Mouse (Mus musculus): Measurements from ENCODE around the gene Ppp1r16b. TPM values are rescaled to one million over a fixed set of nuclear protein-coding genes. Genes with fewer than 3 reads are reported as not detected.

The Ppp1r16b gene
- polyA plus RNA-seq, 1 experiment from 2014 or later, result 0.06 TPM

GRCm38 (mm10) chr2:158677946-158678345 is 12.7 kb downstream of the Ppp1r16b start:
- in situ Hi-C loops (cut with MboI; ENCODE audit: low pct_unique_long_range_greater_than_20kb), result no loop called here
- ATAC-seq (no peak), DNase-seq (ENCODE audit: low read depth, low spot score) (no peak)
- H3K27me3 ChIP-seq, result peaks cover 3% of the 10 kb centered on the region
- ChIA-PET POLR2A (no interaction called here), CTCF (no interaction called here)
- no peak for TF ChIP-seq CTCF (IDR thresholded peaks at IDR 0.05)

GRCm38 (mm10) chr2:158679091-158679490 is 13.9 kb downstream of the Ppp1r16b start:
- POLR2A ChIA-PET, result no interaction called here
- DNase-seq (ENCODE audit: low read depth, low spot score) (no peak), ATAC-seq (no peak)
- in situ Hi-C loops (cut with MboI; ENCODE audit: low pct_unique_long_range_greater_than_20kb), result no loop called here
- no peaks in the 10 kb centered on the region for H3K27me3 ChIP-seq
- CTCF ChIA-PET, result no interaction called here
- no peak for TF ChIP-seq CTCF (IDR thresholded peaks at IDR 0.05)

DNA sequence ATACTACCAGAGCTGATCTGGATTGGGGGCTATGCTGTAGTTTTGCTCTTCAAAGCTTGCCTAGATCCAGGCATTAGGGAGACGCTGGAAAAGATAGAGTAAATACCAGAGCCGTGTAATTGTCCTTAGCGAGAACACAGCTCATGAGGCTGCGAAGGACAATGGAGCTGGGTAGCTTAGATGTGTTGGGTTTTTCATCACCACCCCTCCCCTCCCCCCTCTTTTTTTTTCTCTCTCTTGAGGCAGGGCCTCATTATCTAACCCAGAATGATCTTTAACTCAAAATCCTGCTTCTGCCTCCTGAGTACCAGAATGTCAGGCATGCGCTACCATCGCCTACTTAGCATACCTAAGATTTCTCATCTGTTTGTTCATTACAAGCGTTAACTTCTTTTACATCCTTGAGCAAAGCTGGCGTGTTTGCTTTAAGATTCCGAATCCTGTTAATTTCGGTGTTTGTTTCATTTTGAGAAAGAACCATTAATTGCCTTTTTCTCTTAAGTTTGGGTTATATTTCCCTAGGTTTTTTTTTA is 15.2 kb downstream of the Ppp1r16b start:
- no peak for DNase-seq (ENCODE audit: low read depth, low spot score)

DNA sequence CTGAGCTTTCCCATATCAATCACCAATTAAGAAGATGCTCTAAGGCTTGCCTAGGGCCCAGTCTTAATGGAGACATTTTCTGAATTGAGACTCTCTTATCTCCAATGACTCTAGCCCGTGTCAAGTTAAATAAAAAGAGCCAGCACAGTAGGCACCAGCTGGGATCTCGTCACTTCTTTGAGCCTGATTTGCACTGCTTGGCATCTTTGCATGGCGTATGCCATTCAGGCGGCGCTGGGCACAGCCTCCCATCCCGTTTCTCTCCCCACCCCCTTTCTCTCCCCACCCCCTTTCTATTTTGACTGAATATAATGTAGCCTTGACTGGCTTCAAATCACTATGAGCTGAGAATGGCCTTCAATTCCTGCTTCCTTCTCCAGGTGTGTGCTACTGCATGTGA is 16.5 kb downstream of the Ppp1r16b start:
- POLR2A ChIA-PET, result no interaction called here
- in situ Hi-C loops (cut with MboI; ENCODE audit: low pct_unique_long_range_greater_than_20kb), result no loop called here
- ATAC-seq (no peak), DNase-seq (ENCODE audit: low read depth, low spot score) (no peak)
- H3K27me3 ChIP-seq, result no peaks in the 10 kb centered on the region
- CTCF ChIA-PET, result no interaction called here
- no peak for TF ChIP-seq CTCF (IDR thresholded peaks at IDR 0.05)

More for the DNA sequence above, 15.2 kb downstream of the Ppp1r16b start:
- in situ Hi-C loops (cut with MboI; ENCODE audit: low pct_unique_long_range_greater_than_20kb), result no loop called here
- ChIA-PET POLR2A (interaction anchor here (0.7 kb wide), 2 partner anchors 61 to 179 kb away, joined by 4 to 6 read pairs; no protein-coding TSS in a partner anchor), CTCF (no interaction called here)
- no peaks in the 10 kb centered on the region for H3K27me3 ChIP-seq
- TF ChIP-seq CTCF (IDR thresholded peaks at IDR 0.05), result no peak
- ATAC-seq, result no peak

GRCm38 (mm10) chr2:158682344-158683037 is 17.3 kb downstream of the Ppp1r16b start:
- in situ Hi-C loops (cut with MboI; ENCODE audit: low pct_unique_long_range_greater_than_20kb), result no loop called here
- TF ChIP-seq CTCF (IDR thresholded peaks at IDR 0.05), result no peak
- ATAC-seq, result no peak
- no peaks in the 10 kb centered on the region for H3K27me3 ChIP-seq
- POLR2A ChIA-PET, result no interaction called here
- CTCF ChIA-PET, result no interaction called here
- no peak for DNase-seq (ENCODE audit: low read depth, low spot score)

DNA sequence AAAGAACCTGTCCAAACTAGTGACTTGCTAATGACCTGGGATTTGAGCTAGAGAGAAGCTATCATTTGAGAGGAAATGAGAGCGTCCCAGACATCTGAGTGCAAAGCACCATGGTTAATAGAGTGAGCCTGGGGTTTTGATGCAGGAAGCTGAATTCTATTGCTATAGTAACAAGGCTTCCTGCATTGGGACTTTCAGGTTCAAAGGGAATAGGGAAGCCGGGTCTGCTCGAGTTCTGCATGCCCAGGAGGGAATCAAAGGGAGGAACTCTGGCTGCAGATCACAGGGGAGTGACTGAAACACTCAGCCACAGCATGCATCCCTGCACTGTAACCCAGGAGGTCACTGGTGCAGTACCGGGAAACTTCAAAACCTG is 17.8 kb downstream of the Ppp1r16b start:
- H3K27me3 ChIP-seq, result no peaks in the 10 kb centered on the region
- DNase-seq (ENCODE audit: low read depth, low spot score) (no peak), ATAC-seq (no peak)
- in situ Hi-C loops (cut with MboI; ENCODE audit: low pct_unique_long_range_greater_than_20kb), result no loop called here
- CTCF ChIA-PET, result no interaction called here
- no peak for TF ChIP-seq CTCF (IDR thresholded peaks at IDR 0.05)
- POLR2A ChIA-PET, result no interaction called here

- no peaks in the 10 kb centered on the region for H3K27me3 ChIP-seq
- in situ Hi-C loops (cut with MboI; ENCODE audit: low pct_unique_long_range_greater_than_20kb), result no loop called here
- ChIA-PET POLR2A (no interaction called here), CTCF (no interaction called here)
- ATAC-seq (no peak), DNase-seq (ENCODE audit: low read depth, low spot score) (no peak)
- TF ChIP-seq CTCF (IDR thresholded peaks at IDR 0.05), result no peak
Observed at GRCm38 (mm10) chr2:158684247-158684843, 19.1 kb downstream of the Ppp1r16b start.

DNA sequence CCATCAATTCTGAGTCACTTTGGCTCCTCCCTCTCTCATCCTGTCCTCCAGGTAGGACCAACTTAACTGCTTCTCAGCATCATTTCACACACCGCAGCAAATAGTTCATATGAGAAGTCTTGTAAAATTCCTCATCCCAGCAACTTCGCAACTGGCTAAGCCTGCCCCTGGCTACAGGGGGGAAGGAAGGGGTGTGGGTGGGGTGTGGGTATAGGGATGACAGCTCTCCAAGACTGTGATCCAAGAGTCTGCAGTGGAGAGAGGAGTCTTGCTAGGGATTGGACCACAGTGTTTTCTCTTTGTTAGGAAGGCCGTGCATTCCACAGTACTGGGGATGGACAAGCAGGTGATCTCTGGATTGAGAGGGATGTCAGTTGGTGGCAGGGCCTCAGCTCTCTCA is 19.7 kb downstream of the Ppp1r16b start:
- TF ChIP-seq CTCF (IDR thresholded peaks at IDR 0.05), result no peak
- POLR2A ChIA-PET, result no interaction called here
- CTCF ChIA-PET, result no interaction called here
- in situ Hi-C loops (cut with MboI; ENCODE audit: low pct_unique_long_range_greater_than_20kb), result no loop called here
- DNase-seq (ENCODE audit: low read depth, low spot score), result no peak
- no peaks in the 10 kb centered on the region for H3K27me3 ChIP-seq
- ATAC-seq, result no peak

GRCm38 (mm10) chr2:158686394-158686793 is 21.2 kb downstream of the Ppp1r16b start:
- TF ChIP-seq CTCF (IDR thresholded peaks at IDR 0.05), result no peak
- no peak for DNase-seq (ENCODE audit: low read depth, low spot score)
- in situ Hi-C loops (cut with MboI; ENCODE audit: low pct_unique_long_range_greater_than_20kb), result no loop called here
- ChIA-PET POLR2A (no interaction called here), CTCF (no interaction called here)
- H3K27me3 ChIP-seq, result no peaks in the 10 kb centered on the region
- no peak for ATAC-seq

- ATAC-seq (no peak), DNase-seq (ENCODE audit: low read depth, low spot score) (no peak)
- POLR2A ChIA-PET, result no interaction called here
- in situ Hi-C loops (cut with MboI; ENCODE audit: low pct_unique_long_range_greater_than_20kb), result no loop called here
- TF ChIP-seq CTCF (IDR thresholded peaks at IDR 0.05), result no peak
- CTCF ChIA-PET, result no interaction called here
- peaks cover 11% of the 10 kb centered on the region for H3K27me3 ChIP-seq
Observed at GRCm38 (mm10) chr2:158687804-158688241, 22.6 kb downstream of the Ppp1r16b start.

GRCm38 (mm10) chr2:158689060-158689459 is 23.9 kb downstream of the Ppp1r16b start:
- H3K27me3 ChIP-seq, result peaks cover 14% of the 10 kb centered on the region
- ATAC-seq, result no peak
- POLR2A ChIA-PET, result no interaction called here
- no peak for DNase-seq (ENCODE audit: low read depth, low spot score)
- in situ Hi-C loops (cut with MboI; ENCODE audit: low pct_unique_long_range_greater_than_20kb), result no loop called here
- TF ChIP-seq CTCF (IDR thresholded peaks at IDR 0.05), result no peak
- CTCF ChIA-PET, result no interaction called here
